Mouse (Mus musculus) E14TG2a.4 (cell line): ENCODE measurements around the gene Olfr624.

ENCODE experiments used
- H3K27me3 ChIP-seq: 2 replicates; pipeline ENCODE4 v1.6.1; 2014; ENCODE audit warnings: low read length, control low read depth; ENCODE audit not compliant: insufficient read depth
- H3K36me3 ChIP-seq: 2 replicates; pipeline ENCODE4 v1.6.1; 2014; ENCODE audit warnings: low read length, control low read depth; ENCODE audit not compliant: insufficient read depth
- H3K4me1 ChIP-seq: replicated peaks from 2 replicates; pipeline ENCODE4 v1.6.1; 2014; ENCODE audit warnings: low read depth, low read length, control low read depth
- H3K4me3 ChIP-seq: replicated peaks from 2 replicates; pipeline ENCODE4 v1.5.1; 2014; ENCODE audit warnings: mild to moderate bottlenecking, low read length
- H3K9me3 ChIP-seq: 2 replicates; pipeline ENCODE4 v1.6.1; 2014; ENCODE audit warnings: low read length, control low read depth
- CTCF ChIP-seq: conservative IDR thresholded peaks from 2 replicates; pipeline ENCODE4 v1.5.1; 2014; ENCODE audit warnings: low read length
- NANOG ChIP-seq: IDR thresholded peaks from 2 replicates; pipeline ENCODE4 v1.6.1; 2014; ENCODE audit warnings: borderline replicate concordance, low read length, mixed read lengths
- POU5F1 ChIP-seq: IDR thresholded peaks from 2 replicates; pipeline ENCODE4 v1.6.1; 2014; ENCODE audit warnings: low read length, borderline replicate concordance

The Olfr624 gene

DNA sequence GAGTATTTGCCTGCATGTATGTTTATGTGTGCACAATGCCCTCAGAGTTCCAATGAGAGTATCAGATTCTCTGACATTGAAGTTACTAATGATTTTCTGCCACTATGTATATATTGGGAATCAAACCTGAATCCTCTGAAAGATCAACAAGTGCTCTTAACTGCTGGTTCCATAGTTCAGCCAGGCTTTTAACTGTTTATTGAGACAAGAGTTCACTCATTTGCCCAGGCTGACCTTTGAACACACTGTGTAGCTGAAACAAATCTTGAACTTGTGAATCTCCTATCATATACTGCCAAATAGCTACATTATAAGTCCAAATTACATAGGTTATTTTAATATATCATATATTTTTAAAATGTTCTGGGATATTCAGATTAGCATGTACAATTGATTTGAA lies 34.2 kb downstream of the Olfr624 start:
- Histone ChIP-seq H3K36me3 (no peaks in the 10 kb centered on the region), H3K4me1 (no peaks in the 10 kb centered on the region), H3K9me3 (no peaks in the 10 kb centered on the region), H3K27me3 (no peaks in the 10 kb centered on the region), H3K4me3 (no peak overlapping the region)
- no peak for TF ChIP-seq NANOG
- TF ChIP-seq POU5F1, result no peak
- TF ChIP-seq CTCF, result no peak
